Mouse (Mus musculus) midbrain, embryonic 12.5 days (tissue): ENCODE results near the gene Wdr86. TPM values are rescaled to one million over a fixed set of nuclear protein-coding genes. Genes with fewer than 3 reads are reported as not detected.

Experiments
- polyA plus RNA-seq: library from polyadenylated mRNA; unstranded; fragments of >200 nt; fragmentation: Nextera tagmentation; extraction: Ambion mirVana; gene quantifications from 2 replicates; pipeline ENCODE4 v1.2.1, GENCODE M21; 2016

Wdr86 gene
- polyA plus RNA-seq, 1 experiment from 2014 or later, result 11.7 TPM

Other genes with a start within 250 kb of the Wdr86 start
- 0.10 and 0.18 TPM in 2 replicates for gene Gbx1, start 203.5 kb downstream of the Wdr86 start, polyA plus RNA-seq
- 0.16 and 0.19 TPM in 2 replicates for gene Asb10, start 189.7 kb downstream of the Wdr86 start, polyA plus RNA-seq
- gene 4931409K22Rik, start 173.9 kb downstream of the Wdr86 start, polyA plus RNA-seq, result 0.06 and 0.09 TPM in 2 replicates
- 126 TPM in 2 replicates for gene Abcf2, start 153.3 kb downstream of the Wdr86 start, polyA plus RNA-seq
- 18.3 and 22.1 TPM in 2 replicates for gene Chpf2, start 144.0 kb downstream of the Wdr86 start, polyA plus RNA-seq
- gene Smarcd3, start 106.3 kb downstream of the Wdr86 start, polyA plus RNA-seq, result 108 and 120 TPM in 2 replicates
- 37.3 and 37.6 TPM in 2 replicates for gene Nub1, start 45.2 kb downstream of the Wdr86 start, polyA plus RNA-seq
- gene Crygn, start 27.3 kb upstream of the Wdr86 start, polyA plus RNA-seq, result not detected in 2 replicates
- gene Rheb, start 111.9 kb upstream of the Wdr86 start, polyA plus RNA-seq, result 181 and 189 TPM in 2 replicates